Mouse (Mus musculus): ENCODE data around the gene Scaf4. TPM values are rescaled to one million over a fixed set of nuclear protein-coding genes. Genes with fewer than 3 reads are reported as not detected.

Scaf4 gene
- polyA plus RNA-seq (2017; shearing (Covaris generic)): 58.7 TPM

DNA sequence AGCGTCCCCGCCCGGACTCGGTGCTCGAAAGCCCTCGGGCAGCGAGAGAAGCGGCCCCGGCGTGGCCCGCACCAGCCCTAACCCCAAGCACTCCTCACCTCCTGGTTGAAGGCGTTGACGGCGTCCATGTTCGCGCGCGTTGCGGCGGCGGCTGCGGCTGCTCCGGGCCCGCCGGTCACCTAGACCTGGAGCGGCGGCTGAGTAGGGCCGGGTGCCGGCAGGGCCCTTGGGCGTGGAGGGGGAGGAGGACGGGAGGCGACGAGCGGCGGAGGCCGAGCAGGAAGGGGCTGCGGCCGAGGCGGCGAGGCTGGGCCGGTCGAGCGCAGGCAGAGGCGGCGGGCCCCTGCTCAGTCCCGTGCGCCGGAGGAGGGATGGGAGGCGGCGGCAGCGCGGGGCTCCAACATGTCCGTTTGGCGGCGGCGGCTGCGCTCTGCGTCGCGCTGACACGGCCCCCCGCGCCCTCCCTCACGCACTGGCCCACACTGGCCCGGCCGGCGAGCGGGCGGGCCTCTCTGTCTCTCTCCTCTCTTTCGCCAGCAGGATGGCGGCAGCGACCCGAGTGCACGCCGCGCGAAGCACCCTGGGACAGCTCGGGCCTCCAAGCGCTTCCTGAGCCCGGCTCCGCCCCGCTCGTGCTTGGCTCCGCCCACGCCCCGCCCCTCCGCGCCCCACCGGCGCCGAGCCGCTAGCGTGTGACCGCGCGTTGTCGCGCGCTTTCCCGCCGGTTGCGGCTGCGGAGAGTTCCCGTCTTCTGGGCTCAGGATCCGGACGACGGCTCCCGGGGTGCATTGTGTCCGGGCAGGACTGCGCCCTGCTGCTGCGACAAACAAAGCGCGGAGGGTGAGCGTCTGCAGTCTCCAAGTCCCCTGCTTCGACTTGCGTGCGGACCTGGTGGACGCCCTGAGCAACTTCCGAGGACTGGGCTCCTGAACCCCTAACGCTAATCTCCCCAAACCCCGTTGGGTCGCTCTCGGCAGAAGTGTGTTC lies at the start of gene Scaf4:
Gene Scaf4, minus strand, starts transcription at position 599 of the 987 bp plus-strand sequence.

DNA sequence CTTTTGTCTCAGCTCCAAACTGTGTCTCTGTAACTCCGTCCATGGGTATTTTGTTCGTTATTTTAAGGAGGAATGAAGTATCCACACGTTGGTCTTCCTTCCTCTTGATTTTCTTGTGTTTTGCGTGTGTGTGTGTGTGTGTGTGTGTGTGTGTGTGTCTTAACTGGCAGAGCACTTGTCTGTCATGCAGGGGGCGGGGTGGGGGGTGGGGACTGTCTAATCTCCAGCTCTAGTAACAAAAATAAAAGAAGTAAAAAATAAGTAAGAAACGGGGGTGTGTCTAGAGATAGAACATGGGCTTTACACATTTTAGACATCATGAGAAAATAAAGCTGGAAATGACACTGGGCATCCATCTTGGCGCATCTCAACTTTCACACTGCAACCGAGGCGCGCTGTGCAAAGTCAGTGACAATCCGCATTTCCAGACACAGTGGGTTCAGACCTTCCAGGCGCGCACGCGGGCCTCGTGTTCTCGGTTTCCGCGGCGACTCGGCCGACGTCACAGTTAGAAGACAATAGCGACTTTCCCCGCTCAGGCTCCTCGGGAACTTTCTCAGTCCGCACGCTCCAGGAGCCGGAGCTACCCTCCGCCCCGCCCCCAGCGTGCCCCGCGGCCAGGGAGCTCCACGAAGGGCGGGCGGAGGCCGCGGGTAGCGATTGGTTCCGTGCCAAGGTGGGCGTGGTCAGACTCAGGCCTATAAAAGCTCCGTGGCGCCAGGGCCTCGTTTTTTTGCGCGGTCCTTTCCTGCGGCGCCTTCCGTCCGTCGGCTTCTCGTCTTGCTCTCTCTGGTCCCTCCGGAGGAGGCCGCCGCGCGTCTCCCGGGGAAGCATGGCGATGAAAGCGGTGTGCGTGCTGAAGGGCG lies 64.0 kb downstream of the Scaf4 start, which contains the start of gene Sod1:
Gene Sod1, plus strand, starts transcription at position 729 of the 866 bp plus-strand sequence.

Other genes starting within 250 kb of the Scaf4 start
- 2.0 TPM for gene Tiam1, start 140.7 kb downstream of the Scaf4 start, polyA plus RNA-seq (2017; shearing (Covaris generic))
- gene Sod1, start 63.7 kb downstream of the Scaf4 start, polyA plus RNA-seq (2017; shearing (Covaris generic)): 110 TPM
- 0.17 TPM for gene Hunk, start 101.5 kb upstream of the Scaf4 start, polyA plus RNA-seq (2017; shearing (Covaris generic))

Data from naive thymus-derived CD4-positive, alpha-beta T cell, adult 5 months (primary cell).